Mouse (Mus musculus) thymus, postnatal 4 days (tissue): ENCODE results near the gene Tceal8.

Experiments
- DNase-seq: peaks from one replicate; pipeline ENCODE4 v3.0.0; 2021

Gene Tceal8

GRCm38 (mm10) chrX:136127038-136127743, 45.0 kb downstream of the Tceal8 start:
- DNase-seq = no peak
